Mouse (Mus musculus) hindbrain, embryonic 16.5 days (tissue): Measurements from ENCODE around the gene Ddx39b. TPM values are rescaled to one million over a fixed set of nuclear protein-coding genes. Genes with fewer than 3 reads are reported as not detected.

Experiments
- ATAC-seq: fragments of 200-750 bp; cut with Nextera tagmentation; 2 replicates; pipeline ENCODE4 v1.8.0; 2017; ENCODE audit warnings: moderate TSS enrichment, moderate library complexity
- H3K27ac ChIP-seq: fragments of 300-500 bp; sonication (generic); 2 replicates; pipeline ENCODE4 v1.5.1; 2014; ENCODE audit warnings: low read depth, mild to moderate bottlenecking, control low read depth, low read length, moderate library complexity
- H3K27me3 ChIP-seq: fragments of 300-500 bp; sonication (generic); replicated peaks from 2 replicates; pipeline ENCODE4 v1.6.1; 2014; ENCODE audit warnings: low read length; ENCODE audit not compliant: control insufficient read depth, insufficient read depth
- H3K36me3 ChIP-seq: fragments of 300-500 bp; sonication (generic); 2 replicates; pipeline ENCODE4 v1.6.1; 2014; ENCODE audit warnings: mild to moderate bottlenecking, low read length, moderate library complexity, mixed read lengths; ENCODE audit not compliant: control insufficient read depth, insufficient read depth
- H3K4me1 ChIP-seq: fragments of 300-500 bp; sonication (generic); 2 replicates; pipeline ENCODE4 v1.6.1; 2014; ENCODE audit warnings: low read depth, low read length; ENCODE audit not compliant: control insufficient read depth, insufficient read depth
- H3K4me2 ChIP-seq: fragments of 300-500 bp; sonication (generic); 2 replicates; pipeline ENCODE4 v1.6.1; 2014; ENCODE audit warnings: mild to moderate bottlenecking, low read length, control low read depth, moderate library complexity
- H3K4me3 ChIP-seq: fragments of 300-500 bp; sonication (generic); 2 replicates; pipeline ENCODE4 v1.5.1; 2014; ENCODE audit warnings: mild to moderate bottlenecking, low read length, control low read depth, moderate library complexity
- H3K9ac ChIP-seq: fragments of 300-500 bp; sonication (generic); 2 replicates; pipeline ENCODE4 v1.6.1; 2014; ENCODE audit warnings: low read depth, mild to moderate bottlenecking, control low read depth, low read length, moderate library complexity
- H3K9me3 ChIP-seq: fragments of 300-500 bp; sonication (generic); 2 replicates; pipeline ENCODE4 v1.6.1; 2014; ENCODE audit warnings: mild to moderate bottlenecking, low read length, moderate library complexity; ENCODE audit not compliant: control insufficient read depth
- WGBS: fragments of 180-500 bp; shearing (Covaris S2); extraction: QIAGEN DNeasy Blood & Tissue Kit; methylation state at CpG from one replicate; pipeline ENCODE4 v1.1.7; 2014; 5-methylcytosine and 5-hydroxymethylcytosine counted together
- polyA plus RNA-seq: library from polyadenylated mRNA; unstranded; fragments of >200 nt; fragmentation: Nextera tagmentation; extraction: Ambion mirVana; gene quantifications from 2 replicates; pipeline ENCODE4 v1.2.1, GENCODE M21; 2015

Ddx39b gene
- polyA plus RNA-seq, 1 experiment from 2014 or later = 331 TPM

GRCm38 (mm10) chr17:35213071-35213470, 28.5 kb upstream of the Ddx39b start:
- WGBS = 94% methylated on average over 5 of the region's 5 CpGs

GRCm38 (mm10) chr17:35218516-35219193, 22.9 kb upstream of the Ddx39b start:
- ATAC-seq = no peak
- WGBS = 82% methylated on average over 15 of the region's 18 CpGs

More at GRCm38 (mm10) chr17:35213071-35213470, 28.5 kb upstream of the Ddx39b start:
- no peak for ATAC-seq
- no peak overlapping the region for H3K4me3 ChIP-seq
- H3K27me3 ChIP-seq = no peaks in the 10 kb centered on the region
- no peaks in the 10 kb centered on the region for H3K36me3 ChIP-seq
- H3K4me2 ChIP-seq = no peak overlapping the region
- no peaks in the 10 kb centered on the region for H3K9me3 ChIP-seq
- no peaks in the 10 kb centered on the region for H3K4me1 ChIP-seq
- H3K27ac ChIP-seq = no peak overlapping the region
- no peak overlapping the region for H3K9ac ChIP-seq

GRCm38 (mm10) chr17:35219601-35220041, 21.9 kb upstream of the Ddx39b start:
- H3K27ac ChIP-seq = no peak overlapping the region
- H3K4me3 ChIP-seq = no peak overlapping the region
- 84% methylated on average over 6 of the region's 6 CpGs for WGBS
- H3K4me2 ChIP-seq = no peak overlapping the region
- no peaks in the 10 kb centered on the region for H3K9me3 ChIP-seq
- no peak overlapping the region for H3K9ac ChIP-seq
- no peak for ATAC-seq
- no peaks in the 10 kb centered on the region for H3K27me3 ChIP-seq
- H3K36me3 ChIP-seq = no peaks in the 10 kb centered on the region
- no peaks in the 10 kb centered on the region for H3K4me1 ChIP-seq

More at GRCm38 (mm10) chr17:35218516-35219193, 22.9 kb upstream of the Ddx39b start:
- Histone ChIP-seq H3K4me1 (no peaks in the 10 kb centered on the region), H3K4me3 (no peak overlapping the region), H3K36me3 (no peaks in the 10 kb centered on the region), H3K9me3 (no peaks in the 10 kb centered on the region), H3K27ac (no peak overlapping the region), H3K9ac (no peak overlapping the region), H3K27me3 (no peaks in the 10 kb centered on the region), H3K4me2 (no peak overlapping the region)

GRCm38 (mm10) chr17:35220156-35220952, 21.2 kb upstream of the Ddx39b start, which contains the start of gene Gm16181:
Gene Gm16181 (plus strand): TSS chr17:35220834.
- Histone ChIP-seq H3K4me1 (no peaks in the 10 kb centered on the region), H3K36me3 (no peaks in the 10 kb centered on the region), H3K9me3 (no peaks in the 10 kb centered on the region), H3K9ac (no peak within 1 kb of the TSS), H3K4me2 (no peak within 1 kb of the TSS), H3K4me3 (no peak within 1 kb of the TSS), H3K27me3 (no peaks in the 10 kb centered on the region), H3K27ac (no peak within 1 kb of the TSS)
- ATAC-seq = no peak
- WGBS = 79% methylated on average over 28 of the region's 28 CpGs

GRCm38 (mm10) chr17:35222299-35222698, 19.2 kb upstream of the Ddx39b start:
- WGBS = 65% methylated on average over 6 of the region's 6 CpGs
- Histone ChIP-seq H3K4me1 (no peaks in the 10 kb centered on the region), H3K9me3 (no peaks in the 10 kb centered on the region), H3K36me3 (peaks cover under 1% of the 10 kb centered on the region; the same call in 1 of the 2 replicates), H3K27ac (no peak overlapping the region), H3K4me3 (no peak overlapping the region), H3K4me2 (no peak overlapping the region), H3K9ac (no peak overlapping the region), H3K27me3 (no peaks in the 10 kb centered on the region)
- ATAC-seq = no peak

- H3K4me2 ChIP-seq = no peak overlapping the region
- no peaks in the 10 kb centered on the region for H3K27me3 ChIP-seq
- no peaks in the 10 kb centered on the region for H3K9me3 ChIP-seq
- H3K36me3 ChIP-seq = peaks cover 12% of the 10 kb centered on the region
- H3K27ac ChIP-seq = no peak overlapping the region
- no peak for ATAC-seq
- no peaks in the 10 kb centered on the region for H3K4me1 ChIP-seq
- 98% methylated on average over 4 of the region's 4 CpGs for WGBS
- no peak overlapping the region for H3K4me3 ChIP-seq
- H3K9ac ChIP-seq = no peak overlapping the region
Observed at GRCm38 (mm10) chr17:35224641-35225040, 16.9 kb upstream of the Ddx39b start.

- no peaks in the 10 kb centered on the region for H3K9me3 ChIP-seq
- H3K4me3 ChIP-seq = no peak overlapping the region
Observed at GRCm38 (mm10) chr17:35225456-35225855, 16.1 kb upstream of the Ddx39b start.

GRCm38 (mm10) chr17:35226561-35227046, 14.9 kb upstream of the Ddx39b start:
- H3K27ac ChIP-seq = no peak overlapping the region
- H3K9ac ChIP-seq = no peak overlapping the region
- 89% methylated on average over 14 of the region's 14 CpGs for WGBS
- no peak overlapping the region for H3K4me2 ChIP-seq
- peaks cover 16% of the 10 kb centered on the region for H3K36me3 ChIP-seq
- H3K4me3 ChIP-seq = no peak overlapping the region
- no peaks in the 10 kb centered on the region; the same call in none of the 2 replicates for H3K4me1 ChIP-seq
- ATAC-seq = no peak
- H3K9me3 ChIP-seq = no peaks in the 10 kb centered on the region
- H3K27me3 ChIP-seq = no peaks in the 10 kb centered on the region

More at GRCm38 (mm10) chr17:35225456-35225855, 16.1 kb upstream of the Ddx39b start:
- ATAC-seq = no peak
- H3K9ac ChIP-seq = no peak overlapping the region
- 97% methylated on average over 5 of the region's 5 CpGs for WGBS
- no peak overlapping the region for H3K27ac ChIP-seq
- H3K4me2 ChIP-seq = no peak overlapping the region
- H3K4me1 ChIP-seq = no peaks in the 10 kb centered on the region
- H3K27me3 ChIP-seq = no peaks in the 10 kb centered on the region
- H3K36me3 ChIP-seq = peaks cover 12% of the 10 kb centered on the region

GRCm38 (mm10) chr17:35231022-35231421, 10.5 kb upstream of the Ddx39b start:
- H3K27me3 ChIP-seq = no peaks in the 10 kb centered on the region
- H3K4me2 ChIP-seq = no peak overlapping the region
- H3K36me3 ChIP-seq = peaks cover 16% of the 10 kb centered on the region
- no peak overlapping the region for H3K4me3 ChIP-seq
- ATAC-seq = no peak
- no peaks in the 10 kb centered on the region for H3K9me3 ChIP-seq
- H3K27ac ChIP-seq = no peak overlapping the region
- no peak overlapping the region for H3K9ac ChIP-seq
- H3K4me1 ChIP-seq = peaks cover 16% of the 10 kb centered on the region
- WGBS = 92% methylated on average over 10 of the region's 10 CpGs
